Mouse (Mus musculus) cerebellum, adult 2 months (tissue): ENCODE measurements around the gene Bin2. TPM values are rescaled to one million over a fixed set of nuclear protein-coding genes. Genes with fewer than 3 reads are reported as not detected.

ENCODE experiments used
- DNase-seq, 2 experiments: peaks; one replicate each; pipeline ENCODE4 v3.0.0; 2021
- H3K27ac ChIP-seq: fragments of 200-500 bp; 2 replicates; pipeline ENCODE4 v1.5.1; 2012; ENCODE audit warnings: low read length, control low read depth, inconsistent platforms; ENCODE audit not compliant: insufficient read depth
- H3K27me3 ChIP-seq: fragments of 200-500 bp; 2 replicates; pipeline ENCODE4 v1.6.1; 2012; ENCODE audit warnings: inconsistent platforms, mild to moderate bottlenecking, low read length, moderate library complexity; ENCODE audit not compliant: control insufficient read depth, insufficient read depth
- H3K4me1 ChIP-seq: fragments of 200-500 bp; 2 replicates; pipeline ENCODE4 v1.6.1; 2011; ENCODE audit warnings: low read length; ENCODE audit not compliant: control insufficient read depth, insufficient read depth
- H3K4me3 ChIP-seq: fragments of 200-500 bp; replicated peaks from 2 replicates; pipeline ENCODE3; 2011; ENCODE audit warnings: mild to moderate bottlenecking, low read depth, low read length, control low read depth; ENCODE audit not compliant: insufficient read depth
- CTCF ChIP-seq: fragments of 200-500 bp; IDR thresholded peaks from 2 replicates; pipeline ENCODE4 v1.5.1; 2011; ENCODE audit warnings: low read depth, mild to moderate bottlenecking, control low read depth, low read length, moderate library complexity, borderline replicate concordance; ENCODE audit not compliant: insufficient read depth
- POLR2A ChIP-seq: fragments of 200-500 bp; IDR thresholded peaks from 2 replicates; pipeline ENCODE4 v1.6.1; 2011; ENCODE audit warnings: low read length, control low read depth, borderline replicate concordance; ENCODE audit not compliant: insufficient read depth
- WGBS: fragments of 180-500 bp; shearing (Covaris S2); methylation state at CpG from one replicate; pipeline ENCODE4 v1.1.7; 2018; 5-methylcytosine and 5-hydroxymethylcytosine counted together
- polyA plus RNA-seq: library from polyadenylated mRNA; depleted of rRNA; stranded (reverse); fragments of >200 nt; gene quantifications from 2 replicates; pipeline ENCODE4 v1.2.3, GENCODE M21; 2012; rRNA removed

The Bin2 gene
- polyA plus RNA-seq, 1 experiment, result 4.1 TPM

DNA sequence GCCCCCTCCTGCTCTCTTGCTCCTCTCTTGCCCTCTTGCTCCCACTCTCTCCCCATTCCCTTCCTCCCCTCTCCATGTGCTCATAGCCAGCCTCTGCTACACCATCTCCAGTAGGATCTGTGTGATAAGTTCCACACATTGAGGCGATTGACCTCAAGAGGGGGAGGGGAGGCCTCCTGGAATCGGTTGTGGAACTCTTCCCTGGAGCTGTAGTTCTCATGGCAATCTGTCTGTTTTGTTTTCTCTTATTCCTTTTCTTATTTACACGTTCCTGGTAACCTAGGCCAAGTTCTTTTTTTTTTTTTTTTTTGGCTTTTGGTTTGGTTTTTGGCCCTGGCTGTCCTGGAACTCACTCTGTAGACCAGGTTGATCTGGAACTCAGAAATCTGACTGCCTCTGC lies 67.7 kb downstream of the Bin2 start:
- no peak for TF ChIP-seq CTCF
- no peak for TF ChIP-seq POLR2A
- Histone ChIP-seq H3K4me1 (peaks cover 7% of the 10 kb centered on the region), H3K27ac (no peak overlapping the region), H3K4me3 (no peak overlapping the region), H3K27me3 (no peaks in the 10 kb centered on the region)
- no peak for DNase-seq
- WGBS, result 55% methylated on average over 3 of the region's 3 CpGs

DNA sequence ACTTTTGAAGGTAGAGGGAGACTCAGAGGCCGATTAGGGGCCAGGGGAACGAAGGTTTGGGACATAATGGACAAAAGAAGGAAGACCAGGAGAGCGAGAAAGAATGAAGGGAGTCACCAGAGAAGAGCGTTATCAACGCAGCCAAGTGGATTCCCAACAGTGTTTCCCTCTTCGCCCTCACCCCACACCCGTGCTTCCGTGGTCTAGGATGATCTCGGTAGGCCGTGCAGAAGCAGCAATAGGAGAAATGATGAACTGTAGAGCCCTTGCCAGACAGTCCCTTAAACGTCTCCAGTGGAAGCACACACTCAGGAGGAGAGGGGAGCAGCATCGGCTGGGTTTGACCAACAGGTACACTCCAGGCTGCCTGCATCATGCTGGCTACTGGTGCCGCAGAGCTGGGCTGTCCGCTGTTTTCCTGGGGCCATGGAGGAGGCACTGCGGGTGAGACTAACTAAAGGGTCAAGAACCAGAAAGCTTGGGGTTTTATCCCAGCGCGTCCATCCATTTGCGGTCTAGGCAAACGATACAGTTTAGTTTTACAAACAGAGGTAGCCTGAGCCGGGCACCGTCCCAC lies 68.6 kb downstream of the Bin2 start:
- 56% methylated on average over 21 of the region's 21 CpGs for WGBS
- no peak for TF ChIP-seq POLR2A
- TF ChIP-seq CTCF, result no peak
- Histone ChIP-seq H3K4me1 (peaks cover 7% of the 10 kb centered on the region), H3K4me3 (peak overlapping the region; percentile 13), H3K27me3 (no peaks in the 10 kb centered on the region), H3K27ac (no peak overlapping the region)
- DNase-seq, result peak in 1 of 2 experiments; percentile 28

DNA sequence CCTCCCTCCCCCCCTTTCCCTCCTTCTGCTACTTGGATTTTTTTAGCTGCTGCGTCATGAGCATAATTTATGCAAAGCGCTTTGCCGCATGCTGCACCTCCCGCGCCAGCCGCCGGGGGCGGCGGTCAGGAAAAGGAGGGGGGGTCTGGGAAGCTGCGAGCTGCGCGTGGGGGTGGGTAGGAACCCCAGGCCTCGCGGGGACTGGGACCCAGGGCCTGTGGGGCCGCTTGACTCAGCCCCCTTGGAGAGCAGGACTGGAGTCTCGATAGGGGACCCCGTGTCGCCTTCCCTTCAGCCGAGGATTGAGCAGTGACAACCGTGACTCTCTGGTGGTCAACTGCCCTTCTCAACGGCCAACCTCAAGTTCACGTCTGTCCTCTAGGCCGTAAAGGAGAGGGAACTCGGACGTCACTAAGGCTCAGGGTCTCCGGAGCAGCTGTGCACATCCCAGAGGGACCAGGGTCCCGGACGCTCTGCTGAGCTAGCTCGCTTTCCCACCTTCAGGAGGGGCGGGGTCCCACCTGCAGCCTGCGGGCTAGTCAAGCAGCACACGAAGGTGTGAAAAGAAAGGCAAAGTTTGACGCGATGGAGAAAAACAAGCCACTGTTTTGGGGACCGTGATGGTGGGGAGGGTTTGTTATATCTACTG lies 69.2 kb downstream of the Bin2 start:
- Histone ChIP-seq H3K4me1 (peaks cover 7% of the 10 kb centered on the region; the same call in 1 of the 2 replicates), H3K27me3 (no peaks in the 10 kb centered on the region), H3K4me3 (peak overlapping the region; percentile 94), H3K27ac (no peak overlapping the region)
- peak; percentile 47; the same call in 1 of the 2 replicates for TF ChIP-seq CTCF
- no peak for TF ChIP-seq POLR2A
- DNase-seq, result peak; percentile 77 to 79
- WGBS, result 2% methylated on average over 35 of the region's 35 CpGs

DNA sequence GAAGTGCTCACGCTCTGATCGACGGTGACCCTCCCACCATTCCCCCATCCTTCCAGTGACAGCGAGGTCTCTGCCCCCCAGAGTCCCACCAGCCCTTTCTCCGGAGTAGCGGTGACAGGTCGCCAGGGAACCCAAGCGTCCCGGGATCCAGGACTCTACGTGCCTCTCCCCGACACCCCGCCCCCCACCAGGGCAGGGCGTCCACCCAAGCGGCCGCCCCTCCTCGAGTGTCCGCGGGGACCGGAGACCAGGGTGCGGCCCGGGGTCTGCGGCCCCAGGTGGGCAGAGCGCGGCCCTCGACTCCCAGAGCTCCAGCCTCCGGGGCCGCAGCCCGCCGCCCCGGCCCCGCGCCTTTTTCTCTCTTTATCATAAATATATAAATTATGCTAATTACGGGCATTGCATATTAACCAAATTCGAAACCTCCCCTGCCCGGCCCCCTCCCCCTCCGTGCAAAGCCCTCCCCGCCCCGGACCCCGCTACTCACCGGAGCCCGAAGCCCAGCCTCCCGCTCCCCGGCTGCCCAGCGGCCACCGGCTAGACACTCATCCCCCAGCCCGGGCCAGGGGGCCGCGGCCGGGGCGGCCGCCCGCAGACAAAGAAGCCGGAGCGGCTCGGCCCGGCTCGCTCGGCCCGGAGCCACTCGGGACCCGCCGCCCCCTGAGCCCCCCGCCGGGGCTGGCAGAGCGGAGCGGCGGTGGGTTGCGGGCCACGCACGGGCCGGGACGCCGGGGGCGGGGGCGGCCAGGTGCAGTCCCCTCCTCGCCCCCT lies 69.9 kb downstream of the Bin2 start, which contains the start of gene Pou6f1:
TSS of gene Pou6f1 (minus strand) at position 709 of the 771 bp plus-strand sequence.
- Histone ChIP-seq H3K27me3 (no peaks in the 10 kb centered on the region), H3K4me1 (peaks cover 7% of the 10 kb centered on the region; the same call in 1 of the 2 replicates), H3K4me3 (peak within 1 kb of the TSS; percentile 94), H3K27ac (peak within 1 kb of the TSS; percentile 58; the same call in 1 of the 2 replicates)
- DNase-seq, result peak; percentile 57 to 68
- WGBS, result under 1% methylated on average over 73 of the region's 76 CpGs
- no peak for TF ChIP-seq CTCF
- TF ChIP-seq POLR2A, result no peak

DNA sequence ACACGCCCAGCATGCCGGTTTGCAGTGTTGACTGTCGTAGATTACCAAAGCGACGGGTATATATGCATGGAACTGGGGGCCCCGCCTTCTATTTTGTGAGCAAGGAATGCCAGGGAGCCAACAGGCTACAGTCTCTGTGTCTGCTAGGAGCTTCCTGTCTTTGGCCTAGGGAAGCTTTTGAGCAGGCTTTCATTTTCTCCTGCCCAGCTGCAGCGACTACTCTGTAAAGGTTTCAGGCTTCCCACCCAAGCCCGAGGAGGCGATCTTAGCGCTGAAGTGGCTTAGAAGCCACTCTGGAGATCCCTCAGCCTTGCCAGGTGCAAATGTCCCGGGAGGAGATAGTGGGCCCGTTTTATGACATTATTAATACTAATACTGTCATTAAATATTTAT lies 70.5 kb downstream of the Bin2 start:
- peaks cover 7% of the 10 kb centered on the region; the same call in 1 of the 2 replicates for H3K4me1 ChIP-seq
- peak; percentile 48 to 62 for DNase-seq
- H3K27ac ChIP-seq, result no peak overlapping the region
- H3K4me3 ChIP-seq, result peak overlapping the region; percentile 94
- TF ChIP-seq POLR2A (peak; percentile 30; the same call in 1 of the 2 replicates), CTCF (no peak)
- 1% methylated on average over 12 of the region's 12 CpGs for WGBS
- H3K27me3 ChIP-seq, result no peaks in the 10 kb centered on the region

DNA sequence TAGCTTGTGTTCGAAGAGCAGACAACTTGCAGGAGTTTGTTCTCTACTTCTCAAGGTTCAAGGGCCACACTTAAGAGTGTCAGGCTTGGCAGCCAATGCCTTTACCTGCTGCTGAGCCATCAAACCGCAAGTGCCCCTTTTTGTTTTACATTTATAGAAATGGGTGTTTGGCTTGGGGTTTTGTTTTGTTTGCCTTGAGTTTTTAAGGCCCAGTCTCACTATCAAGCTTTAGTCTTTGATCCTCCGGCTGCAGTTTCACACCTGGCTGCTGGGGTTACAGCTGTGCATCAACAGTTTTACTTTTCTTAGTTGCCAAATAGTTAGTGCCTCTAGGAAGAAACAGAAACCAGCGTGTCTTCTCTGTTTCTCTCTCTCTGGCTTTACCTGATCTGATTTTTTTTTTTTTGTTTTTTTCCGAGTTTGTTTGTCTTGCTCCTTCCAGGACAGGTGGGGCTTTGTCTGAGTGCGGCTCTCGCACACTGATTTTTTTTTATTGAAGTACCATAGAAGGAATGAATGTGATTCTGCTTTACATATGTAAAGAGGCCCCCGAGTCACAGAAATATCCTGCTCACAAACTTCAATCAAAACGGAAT lies 71.0 kb downstream of the Bin2 start:
- WGBS, result 49% methylated on average over 9 of the region's 9 CpGs
- DNase-seq, result no peak
- no peak for TF ChIP-seq POLR2A
- no peak for TF ChIP-seq CTCF
- peaks cover 7% of the 10 kb centered on the region; the same call in 1 of the 2 replicates for H3K4me1 ChIP-seq
- no peak overlapping the region for H3K27ac ChIP-seq
- no peaks in the 10 kb centered on the region for H3K27me3 ChIP-seq
- peak overlapping the region; percentile 94 for H3K4me3 ChIP-seq

DNA sequence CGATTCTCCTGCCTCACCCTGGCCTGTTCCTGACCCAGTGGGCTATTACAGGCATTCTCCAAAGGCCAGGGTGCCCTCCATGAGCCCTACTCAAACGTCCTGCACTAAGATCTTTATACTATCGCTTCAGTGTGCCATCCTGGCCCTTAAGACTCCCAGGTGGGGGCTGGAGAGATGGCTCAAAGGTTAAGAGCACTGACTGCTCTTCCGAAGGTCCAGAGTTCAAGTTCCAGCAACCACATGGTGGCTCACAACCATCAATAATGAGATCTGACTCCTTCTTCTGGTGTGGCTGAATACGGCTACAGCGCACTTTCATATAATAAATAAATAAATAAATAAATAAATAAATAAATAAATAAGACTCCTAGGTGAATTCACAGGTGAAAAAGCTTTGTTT lies 76.5 kb downstream of the Bin2 start:
- Histone ChIP-seq H3K27me3 (no peaks in the 10 kb centered on the region), H3K27ac (no peak overlapping the region), H3K4me1 (no peaks in the 10 kb centered on the region), H3K4me3 (no peak overlapping the region)
- no peak for DNase-seq
- TF ChIP-seq CTCF (no peak), POLR2A (no peak)
- WGBS, result 90% methylated on average over 6 of the region's 6 CpGs

Other genes with a start within 250 kb of the Bin2 start
- gene Gm5475, start 247.4 kb downstream of the Bin2 start, polyA plus RNA-seq, result not detected in 2 replicates
- 45.4 and 50.6 TPM in 2 replicates for gene Slc11a2, start 244.5 kb downstream of the Bin2 start, polyA plus RNA-seq
- gene Letmd1, start 200.5 kb downstream of the Bin2 start, polyA plus RNA-seq, result 67.0 and 70.5 TPM in 2 replicates
- 18.0 and 18.3 TPM in 2 replicates for gene Csrnp2, start 174.1 kb downstream of the Bin2 start, polyA plus RNA-seq
- gene Tfcp2, start 117.5 kb downstream of the Bin2 start, polyA plus RNA-seq, result 25.4 and 27.6 TPM in 2 replicates
- 63.9 and 64.5 TPM in 2 replicates for gene Pou6f1, start 69.6 kb downstream of the Bin2 start, polyA plus RNA-seq
- gene Dazap2, start 54.2 kb downstream of the Bin2 start, polyA plus RNA-seq, result 214 and 220 TPM in 2 replicates
- 3.3 and 3.7 TPM in 2 replicates for gene Smagp, start 32.6 kb downstream of the Bin2 start, polyA plus RNA-seq
- gene Cela1, start 18.4 kb upstream of the Bin2 start, polyA plus RNA-seq, result 6.5 and 8.3 TPM in 2 replicates
- gene Galnt6, start 59.8 kb upstream of the Bin2 start, polyA plus RNA-seq, result 9.0 and 13.1 TPM in 2 replicates
- gene Slc4a8, start 92.2 kb upstream of the Bin2 start, polyA plus RNA-seq, result 30.1 and 31.2 TPM in 2 replicates
- gene Scn8a, start 200.3 kb upstream of the Bin2 start, polyA plus RNA-seq, result 103 and 107 TPM in 2 replicates